Mouse (Mus musculus) megakaryocyte-erythroid progenitor cell, adult 5-6 weeks (primary cell): ENCODE measurements around the gene Trim26. TPM values are rescaled to one million over a fixed set of nuclear protein-coding genes. Genes with fewer than 3 reads are reported as not detected.
A peak's percentile ranks its signal among the peaks of the same experiment; 100 is the strongest.
"Not testable (repeated sequence)": the region's sequence is repeated elsewhere in the genome, so short reads cannot be mapped to it uniquely, and the experiment has no call there.

Experiments
- ATAC-seq: replicated peaks from 2 replicates; pipeline ENCODE4 v1.8.0; 2016; ENCODE audit warnings: mild to moderate bottlenecking, inconsistent platforms; ENCODE audit not compliant: severe bottlenecking, poor library complexity, low FRiP score, low TSS enrichment
- total RNA-seq, 2 experiments: library from RNA; stranded (forward) in 1 of 2; stranded (reverse) in 1 of 2; fragments of 200-1000, 215-1000 nt in 1 of 2; fragments of >200 nt in 1 of 2; fragmentation: Nextera tagmentation in 1 of 2; gene quantifications; 2 replicates each; pipeline ENCODE4 v1.2.3; 2014 to 2017

Gene Trim26
- total RNA-seq (2014; fragmentation: Nextera tagmentation) (13.0 and 13.6 TPM in 2 replicates), total RNA-seq (2017) (7.7 and 9.3 TPM in 2 replicates)

DNA sequence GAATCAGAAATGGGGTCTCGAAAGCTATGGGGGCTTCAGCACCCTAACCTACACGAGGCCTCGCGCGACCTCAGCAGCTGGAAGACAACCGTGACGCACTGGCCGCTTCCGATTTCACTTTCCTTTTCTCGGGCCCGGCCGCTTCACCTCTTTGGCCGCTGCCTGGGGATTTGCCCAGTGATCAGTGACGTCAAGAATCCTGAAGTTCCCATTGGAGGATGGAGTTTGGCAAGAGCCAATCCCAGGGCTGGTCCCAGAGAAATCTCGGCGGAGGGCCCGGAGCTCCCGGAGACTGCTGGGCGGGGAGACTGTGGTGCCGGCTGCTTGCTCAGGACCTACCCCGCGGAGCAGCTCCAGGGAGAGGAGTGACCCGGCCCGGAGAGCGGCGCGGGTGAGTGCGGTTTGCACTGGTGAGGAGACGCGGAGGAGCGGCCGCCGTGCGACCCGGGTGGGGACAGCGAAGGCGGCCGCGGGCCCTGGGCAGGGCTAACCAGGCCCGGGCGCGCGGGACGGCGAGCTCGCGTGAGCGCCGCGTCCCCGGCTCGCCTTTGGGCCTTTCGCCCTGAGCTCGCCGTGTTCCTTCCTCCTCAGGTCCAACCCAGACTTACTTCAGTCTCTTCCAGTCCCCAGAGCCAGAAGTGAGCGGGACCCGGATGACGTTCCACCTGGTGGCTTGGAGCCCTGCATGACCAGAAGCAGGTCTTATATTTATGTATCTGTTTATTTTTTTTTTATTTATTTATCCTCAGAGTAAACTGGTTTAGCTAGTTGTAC, at the start of gene Trim26:
Gene Trim26, plus strand, starts transcription at position 261 of the 774 bp plus-strand sequence.
- peak; percentile 98 for ATAC-seq

DNA sequence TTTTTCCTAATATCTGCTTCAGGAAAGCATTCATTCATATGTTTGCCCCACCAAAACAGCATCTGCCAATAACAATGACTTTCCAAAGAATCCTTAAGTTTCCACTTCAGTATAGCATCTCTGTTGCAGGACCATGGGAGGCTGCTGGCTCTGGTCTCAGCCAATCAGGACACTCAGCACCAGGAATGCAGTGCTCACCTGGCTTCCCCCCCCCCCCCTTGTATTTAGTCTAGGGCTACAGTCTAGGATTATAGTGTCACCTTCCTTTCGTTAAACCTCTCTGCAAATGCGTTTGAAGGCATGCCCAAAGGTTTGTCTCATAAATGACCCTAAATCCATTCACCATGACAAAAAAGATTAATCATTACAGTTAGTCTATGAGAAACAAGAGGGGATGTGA, 48.6 kb upstream of the Trim26 start:
- ATAC-seq: no peak

DNA sequence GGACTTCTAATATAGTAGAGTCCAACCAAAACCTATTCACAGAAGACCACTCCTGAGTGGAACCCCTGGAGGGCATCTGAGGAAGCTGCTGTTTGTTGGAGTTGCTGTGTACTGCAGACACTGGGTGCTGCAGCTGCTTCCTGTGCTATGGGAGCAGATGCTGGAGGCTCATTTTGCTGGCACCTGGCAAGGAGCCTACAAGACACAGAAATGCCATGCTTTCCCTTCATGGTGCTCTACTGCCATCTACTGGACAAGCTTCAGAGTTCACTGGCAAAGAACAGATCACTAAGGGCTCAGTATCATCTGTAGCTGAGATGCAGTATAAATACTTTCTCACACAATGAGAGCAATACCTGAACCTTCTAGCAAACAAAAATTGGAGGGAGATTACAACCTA, 48.1 kb upstream of the Trim26 start:
- peak; percentile 89 for ATAC-seq

DNA sequence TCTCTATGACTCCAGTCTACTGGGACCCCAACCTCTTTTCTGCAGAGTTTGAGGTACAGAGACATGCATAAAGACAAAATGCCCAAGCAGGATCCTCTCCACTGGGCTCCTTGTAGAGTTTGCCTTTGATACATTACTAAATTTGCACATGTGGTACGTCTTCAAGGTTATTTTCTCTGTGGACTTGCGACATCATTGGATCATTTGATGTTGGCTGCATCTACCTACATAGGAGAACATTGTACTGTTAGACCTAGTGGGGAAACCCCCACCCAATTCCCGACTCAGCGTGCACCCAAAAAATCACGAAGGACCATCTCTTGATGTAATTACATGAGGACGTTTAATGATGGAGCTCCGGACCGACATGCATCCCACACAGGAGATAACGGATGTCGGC, 37.4 kb upstream of the Trim26 start:
- no peak for ATAC-seq

DNA sequence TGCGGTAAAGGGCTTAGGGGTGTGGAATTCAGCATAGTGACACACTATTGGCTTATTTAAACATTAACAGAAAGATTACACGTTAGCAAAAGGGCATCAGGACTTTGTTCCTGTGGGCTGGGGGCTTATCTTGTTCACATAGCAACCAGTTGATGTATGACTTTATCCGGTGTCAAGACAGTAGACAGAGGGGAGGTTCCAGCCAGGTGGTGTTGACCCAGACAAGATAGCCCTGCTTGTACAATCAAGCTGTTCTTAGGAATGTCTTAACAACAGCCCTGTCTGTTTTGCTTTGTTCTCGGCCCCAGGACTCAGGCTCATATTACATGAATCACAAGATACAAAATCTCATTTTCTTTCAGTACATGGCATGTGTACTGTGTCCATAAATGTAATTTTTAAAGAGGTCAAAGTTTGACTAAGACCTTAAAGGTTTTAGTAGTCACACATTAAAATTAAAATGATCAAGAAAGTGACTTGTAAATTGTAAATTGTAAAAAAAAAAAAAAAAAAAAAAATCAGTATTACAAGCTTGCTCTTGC, 36.9 kb upstream of the Trim26 start:
- ATAC-seq: not testable (repeated sequence)

DNA sequence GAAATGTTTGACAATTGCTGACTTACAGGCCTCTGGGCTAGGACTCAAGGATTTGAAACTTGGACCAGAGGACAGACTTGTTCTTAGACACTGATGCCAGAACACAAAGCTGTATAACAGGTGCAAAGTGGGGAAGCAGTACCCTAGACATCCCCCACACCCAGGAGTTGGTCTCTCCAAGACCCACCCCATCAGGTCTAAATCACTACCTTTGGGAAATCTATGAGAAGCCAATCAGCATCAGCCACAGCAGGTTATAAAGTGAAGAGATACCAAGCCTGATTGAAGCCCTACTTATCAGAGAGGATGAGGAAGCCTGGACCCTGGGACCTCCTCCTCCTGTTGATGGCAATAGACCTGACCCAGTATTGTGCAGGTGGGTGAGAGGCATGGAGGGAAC, 25.1 kb upstream of the Trim26 start, which contains the start of gene H2-M10.6:
Gene H2-M10.6, plus strand, starts transcription at position 301 of the 400 bp plus-strand sequence.
- ATAC-seq: no peak

DNA sequence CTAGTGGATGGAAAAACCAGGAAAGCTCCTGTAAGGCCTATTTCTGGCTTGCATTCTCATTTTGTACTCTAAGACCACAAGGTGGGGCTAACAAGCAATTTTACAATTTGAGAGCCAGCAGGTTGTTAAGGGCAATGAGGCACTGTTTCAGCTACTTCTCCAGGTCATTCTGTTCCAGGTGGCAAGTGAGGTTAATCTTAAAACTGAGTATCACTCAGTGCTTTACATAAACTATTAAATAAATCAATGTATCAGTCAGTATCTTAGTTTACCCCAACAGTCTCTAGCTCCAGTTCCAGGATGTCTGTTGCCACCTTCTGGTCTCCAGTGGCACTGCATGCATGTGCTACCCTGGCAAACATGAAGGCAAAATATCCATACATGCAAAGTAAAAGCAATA, 12.9 kb upstream of the Trim26 start:
- peak; percentile 64 for ATAC-seq

DNA sequence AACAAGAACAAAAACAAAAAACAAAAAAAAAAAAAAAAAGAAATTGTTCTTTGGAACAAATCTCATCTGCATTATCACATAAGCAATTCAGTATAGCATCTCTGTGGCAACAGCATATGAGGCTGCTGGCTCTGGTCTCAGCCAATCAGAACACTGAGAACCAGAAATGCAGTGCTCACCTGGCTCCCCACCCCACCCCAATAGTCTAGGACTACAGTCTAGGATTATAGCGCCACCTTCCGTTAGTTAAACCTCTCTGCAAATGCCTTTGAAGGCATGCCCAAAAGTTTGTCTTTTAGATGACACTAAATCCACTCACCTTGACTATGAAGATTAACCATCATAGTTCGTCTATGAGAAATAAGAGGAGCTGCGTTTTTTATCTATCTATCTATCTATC, 11.4 kb upstream of the Trim26 start:
- peak; percentile 53; the same call in 1 of the 2 replicates for ATAC-seq

DNA sequence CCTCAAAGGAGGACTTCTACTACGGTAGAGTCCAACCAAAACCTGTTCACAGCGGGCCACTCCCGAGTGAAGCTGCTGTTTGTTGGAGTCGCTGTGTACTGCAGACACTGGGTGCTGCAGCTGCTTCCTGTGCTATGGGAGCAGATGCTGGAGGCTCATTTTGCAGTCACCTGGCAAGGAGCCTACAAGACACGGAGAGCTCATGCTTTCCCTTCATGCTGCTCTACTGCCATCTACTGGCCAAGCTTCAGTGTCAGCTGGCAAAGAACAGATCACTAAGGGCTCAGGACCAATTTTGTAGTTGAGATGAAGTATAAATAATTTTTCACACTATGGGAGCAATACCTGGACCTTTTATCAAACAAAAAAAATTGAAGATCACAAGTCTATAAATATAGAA, 10.9 kb upstream of the Trim26 start:
- peak; percentile 64 for ATAC-seq

DNA sequence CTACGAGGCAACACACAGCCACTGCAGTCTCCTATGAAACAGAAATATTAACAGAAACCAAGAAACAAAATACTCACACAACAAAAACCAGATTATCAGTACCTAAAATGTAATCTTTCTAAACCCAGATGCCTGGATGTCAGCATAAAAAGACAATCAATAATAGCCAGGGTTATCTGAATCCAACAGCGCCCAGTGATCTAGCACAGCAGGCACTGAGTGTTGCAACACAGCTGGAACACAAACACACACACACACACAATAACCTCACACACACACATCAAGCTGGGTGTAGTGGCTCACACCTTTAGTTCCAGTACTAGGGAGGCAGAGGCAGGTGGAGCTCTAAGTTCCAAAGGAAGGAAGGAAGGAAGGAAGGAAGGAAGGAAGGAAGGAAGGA, 8.4 kb upstream of the Trim26 start:
- peak; percentile 78 for ATAC-seq

DNA sequence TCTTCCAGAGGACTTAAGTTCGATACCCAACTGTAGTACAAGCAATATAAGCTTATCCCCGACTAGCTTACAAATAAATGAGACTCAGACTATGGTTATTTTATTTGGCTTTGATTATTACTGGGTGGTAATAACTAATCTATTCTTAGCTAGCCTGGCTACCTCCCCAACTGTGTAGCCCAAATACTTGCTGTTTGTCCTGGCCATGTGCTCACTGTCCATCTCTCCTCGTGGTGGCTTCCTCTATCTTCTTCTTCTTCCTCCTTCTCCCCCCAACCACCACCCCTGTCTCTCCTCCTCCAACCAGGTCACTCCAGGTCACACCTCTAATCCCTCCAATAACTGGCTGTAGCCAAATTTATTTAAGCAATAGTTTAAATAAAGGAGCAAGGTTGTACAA, 6.5 kb upstream of the Trim26 start:
- no peak for ATAC-seq

DNA sequence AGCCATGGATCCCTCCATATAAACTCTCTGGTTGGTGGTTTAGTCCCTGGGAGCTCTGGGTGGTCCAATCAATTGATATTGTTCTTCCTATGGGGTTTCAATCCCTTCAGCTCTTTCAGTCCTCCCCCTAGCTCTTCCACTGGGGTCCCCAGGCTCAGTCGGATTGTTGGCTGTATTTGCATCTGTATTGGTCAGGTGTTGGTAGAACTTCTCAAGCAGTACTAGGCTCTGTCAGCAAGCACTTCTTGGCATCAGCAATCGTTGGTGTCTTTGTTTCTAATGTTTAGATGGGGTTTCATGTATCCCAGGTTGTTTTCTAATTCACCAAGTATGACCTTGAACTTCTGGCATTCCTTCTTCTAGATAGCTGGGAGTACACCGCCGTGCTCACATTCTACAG, 4.2 kb upstream of the Trim26 start:
- no peak for ATAC-seq

DNA sequence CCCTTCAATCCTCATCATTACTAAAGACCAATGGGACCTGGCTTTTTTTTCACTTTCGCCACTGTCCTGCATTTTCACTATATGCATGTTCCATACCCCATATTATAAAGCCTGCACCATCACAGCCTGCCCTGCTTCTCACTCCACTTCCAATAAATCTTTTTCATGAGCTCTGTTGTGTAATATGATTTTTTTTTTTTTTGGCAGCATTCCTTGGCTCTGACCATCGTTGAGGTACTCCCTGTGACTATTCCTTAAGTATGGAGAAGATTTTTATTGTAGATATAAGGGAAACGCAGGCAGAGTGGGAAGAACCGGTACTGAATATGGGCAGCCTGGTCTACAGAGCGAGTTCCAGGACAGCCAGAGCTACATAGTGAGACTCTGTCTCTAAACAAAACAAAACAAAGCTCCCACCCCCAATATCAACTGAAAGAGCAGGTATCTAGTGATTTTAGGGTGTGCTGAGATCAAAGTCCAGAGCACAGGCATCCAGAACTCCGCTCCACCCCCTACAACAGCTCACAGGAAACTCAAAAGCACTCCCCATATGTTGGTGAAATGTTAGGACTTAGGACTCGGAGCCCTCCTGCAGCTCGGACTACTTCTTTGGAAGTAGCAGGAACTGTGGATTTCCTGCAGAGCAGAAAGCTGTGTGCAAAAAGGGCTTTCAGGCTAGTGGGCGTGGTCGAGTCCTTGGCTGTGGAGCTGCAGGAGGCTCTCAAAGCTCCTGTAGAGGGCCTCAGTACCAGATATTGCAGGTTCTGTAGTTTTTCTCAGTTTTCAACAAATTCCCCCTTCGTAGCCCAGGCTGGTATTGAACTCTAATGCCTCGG, 1.1 kb upstream of the Trim26 start:
- ATAC-seq: peak; percentile 76

DNA sequence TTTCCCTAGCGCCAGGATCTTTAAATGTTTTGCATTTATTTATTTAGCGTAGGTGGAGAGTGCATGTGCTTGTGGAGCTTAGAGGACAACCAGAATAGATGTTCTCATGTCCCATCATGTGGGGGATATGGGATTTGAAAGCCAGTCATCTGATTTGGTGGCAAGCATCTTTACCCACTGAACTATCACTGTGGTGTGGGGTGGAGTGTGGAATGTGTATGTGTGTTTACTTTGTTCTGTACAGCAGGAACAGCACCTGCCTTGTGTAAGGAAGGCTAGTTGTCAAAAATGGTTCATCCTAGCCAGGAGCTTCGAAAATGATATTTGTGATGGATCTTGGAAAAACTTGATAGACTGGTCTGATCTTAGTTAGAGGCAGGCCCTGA, 514 bp upstream of the Trim26 start:
- ATAC-seq: 0 out of 2 replicates have a peak, but pooled peaks have one; percentile 8

DNA sequence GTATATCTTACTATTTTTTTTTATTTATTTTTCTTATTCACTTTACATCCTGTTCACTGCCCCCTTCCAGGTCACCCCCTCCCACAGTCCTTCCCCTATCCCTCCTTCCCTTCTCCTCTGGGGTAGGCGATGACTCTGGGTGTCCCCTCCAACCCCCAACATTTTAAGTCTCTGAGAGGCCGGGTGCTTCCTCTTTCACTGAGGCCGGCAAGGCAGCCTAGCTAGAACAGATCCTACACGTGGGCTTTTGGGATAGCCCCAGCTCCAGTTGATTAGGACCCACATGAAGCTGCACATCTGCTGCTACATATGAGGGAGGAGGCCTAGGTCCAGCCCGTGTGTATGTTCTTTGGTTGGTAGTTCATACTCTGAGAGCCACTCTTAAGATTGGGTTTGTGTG, 2.1 kb downstream of the Trim26 start:
- no peak for ATAC-seq

DNA sequence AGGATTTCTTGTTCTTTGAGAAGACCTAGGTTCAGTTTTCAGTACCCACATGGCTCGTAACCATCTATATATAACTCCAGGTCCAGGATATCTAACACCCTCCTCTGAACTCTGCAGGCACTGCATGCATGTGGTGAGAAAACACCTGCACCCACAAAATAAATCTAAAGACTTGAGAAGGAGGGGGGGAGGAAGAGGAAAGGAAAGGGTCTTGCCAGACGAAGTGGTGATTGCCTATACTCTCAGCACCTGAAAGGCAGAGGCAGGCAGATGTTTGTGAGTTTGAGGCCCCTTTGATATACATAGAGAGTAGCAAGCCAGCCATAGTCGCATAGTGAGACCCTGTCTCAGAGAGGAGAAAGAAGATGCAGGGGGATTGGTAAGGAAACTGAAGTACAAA, 3.0 kb downstream of the Trim26 start:
- ATAC-seq: no peak

DNA sequence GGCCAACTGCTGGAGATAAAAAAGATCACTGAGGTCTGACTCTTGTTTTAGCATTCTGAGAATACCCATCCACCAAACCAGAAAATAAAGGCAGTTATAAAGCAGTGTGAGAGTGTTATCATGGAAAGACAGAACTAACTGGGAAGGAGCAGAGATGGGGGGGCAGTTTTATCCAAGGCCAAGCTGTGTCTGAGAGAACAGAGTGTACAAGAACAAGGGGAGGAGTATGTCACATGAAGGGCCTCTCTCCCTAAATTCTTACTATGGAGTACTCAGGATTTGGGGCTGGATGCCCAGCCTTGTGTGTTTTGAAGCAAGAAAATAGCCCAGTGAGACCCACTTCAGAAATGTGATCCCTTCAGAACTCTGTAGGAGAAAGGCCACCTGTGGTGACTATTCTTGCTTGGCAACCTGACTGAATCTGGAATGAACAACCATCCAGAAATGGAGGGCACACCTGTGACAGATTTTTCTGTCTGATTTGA, 4.1 kb downstream of the Trim26 start:
- no peak for ATAC-seq

DNA sequence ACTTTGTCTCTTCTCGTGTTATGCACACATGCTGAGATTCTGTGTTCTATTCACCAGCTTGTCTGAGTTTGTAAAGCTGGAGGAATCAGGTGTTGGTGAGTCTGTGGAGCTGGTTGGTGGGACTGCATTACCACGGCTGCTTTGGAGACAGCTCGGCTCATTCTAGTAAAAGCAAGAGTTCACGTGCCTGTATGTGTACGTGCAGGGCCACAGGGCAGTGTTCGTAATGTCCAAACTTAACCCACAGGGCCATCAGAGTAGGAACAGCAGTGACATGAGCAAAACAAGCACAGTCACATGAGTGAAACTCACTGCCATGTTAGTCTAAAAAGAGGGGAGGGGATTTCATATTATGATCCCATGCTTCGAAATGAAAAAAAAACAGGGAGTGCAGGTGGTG, 6.8 kb downstream of the Trim26 start:
- ATAC-seq: no peak

DNA sequence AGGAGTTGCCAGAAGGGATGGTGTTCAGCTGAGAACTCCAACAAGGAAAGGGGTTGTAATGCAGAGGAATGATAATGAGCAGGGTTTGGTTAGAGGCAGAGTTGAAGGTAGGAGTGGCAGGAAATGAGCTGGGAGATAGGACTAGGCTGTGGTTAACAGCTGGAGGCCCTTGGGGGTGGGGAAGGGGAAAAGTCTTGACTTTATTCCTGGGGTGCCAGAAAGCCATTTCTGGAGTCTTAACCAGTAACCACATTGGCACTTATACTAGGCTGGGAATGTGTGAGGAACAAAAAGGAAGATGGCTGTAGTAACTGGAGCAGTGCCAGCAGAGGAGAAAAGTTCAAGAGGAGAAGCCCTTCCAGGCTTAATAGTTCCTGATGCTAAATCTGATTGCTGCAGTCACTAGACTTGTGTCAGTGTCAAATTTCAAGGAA, 7.4 kb downstream of the Trim26 start:
- peak; percentile 91 for ATAC-seq

DNA sequence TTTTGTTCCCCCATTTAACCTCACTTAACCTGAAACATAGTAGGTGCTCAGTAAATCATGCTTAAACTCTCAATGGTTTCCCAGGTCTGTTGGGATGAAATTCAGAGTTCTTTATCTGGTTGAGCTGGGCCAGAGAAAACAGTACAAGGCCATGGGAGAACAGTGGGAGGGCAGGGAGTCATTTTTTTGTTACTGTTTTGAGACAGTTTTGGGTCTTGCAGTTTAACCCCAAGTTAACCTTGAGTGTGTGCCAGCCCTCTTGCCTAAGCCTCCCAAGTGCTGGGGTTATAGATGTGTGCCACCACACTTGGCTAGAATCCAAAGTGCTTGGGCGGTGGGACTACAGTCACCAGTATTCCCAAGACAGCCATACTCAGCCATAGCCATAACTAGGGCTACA, 7.8 kb downstream of the Trim26 start:
- ATAC-seq: no peak
